ENCODE assay signal across 9 mouse cellular contexts in genomic region chr7:98692761-98693546, GRCm38 (mm10). TPM values are rescaled to one million over a fixed set of nuclear protein-coding genes. Genes with fewer than 3 reads are reported as not detected.
DNase-seq lines count a peak whose midpoint lies in the region; ATAC-seq and TF ChIP-seq lines count a peak whose summit lies in the region.
"Had no signal": no experiment of that assay in that cellular context is flagged by ENCODE, and none has a peak within 500 bp of the region (broad histone marks: within the 10 kb centered on the region; RNA-seq: fewer than 3 reads in every experiment).

No protein-coding gene starts in this region.

- H3K27me3 ChIP-seq in hindbrain, embryonic 13.5 days = no peaks in the 10 kb centered on the region
- no peaks in the 10 kb centered on the region for H3K27me3 ChIP-seq in hindbrain, embryonic 16.5 days (replicated peaks; ENCODE audit: control insufficient read depth, insufficient read depth, low read length)
- no peaks in the 10 kb centered on the region for H3K27me3 ChIP-seq in Patski
- H3K27me3 ChIP-seq: hindbrain, embryonic 15.5 days had no signal

- no peaks in the 10 kb centered on the region for H3K9me3 ChIP-seq in hindbrain, embryonic 13.5 days
- H3K9me3 ChIP-seq in hindbrain, embryonic 16.5 days (ENCODE audit: control insufficient read depth, low read length) = no peaks in the 10 kb centered on the region
- H3K9me3 ChIP-seq: hindbrain, embryonic 15.5 days had no signal

- ATAC-seq in hindbrain, embryonic 13.5 days (ENCODE audit: low FRiP score) = no peak
- no peak for ATAC-seq in hindbrain, embryonic 16.5 days
- peak; percentile 86 for ATAC-seq in Patski
- no peak for ATAC-seq in frontal cortex, adult (ENCODE audit: low TSS enrichment)

- no peak overlapping the region for H3K4me3 ChIP-seq in hindbrain, embryonic 13.5 days
- no peak overlapping the region for H3K4me3 ChIP-seq in hindbrain, embryonic 16.5 days (ENCODE audit: low read length)
- H3K4me3 ChIP-seq: hindbrain, embryonic 15.5 days had no signal

- peak overlapping the region; percentile 46; the same call in 1 of the 2 replicates for H3K9ac ChIP-seq in hindbrain, embryonic 13.5 days
- no peak overlapping the region for H3K9ac ChIP-seq in hindbrain, embryonic 16.5 days (ENCODE audit: low read depth, low read length)
- H3K9ac ChIP-seq: hindbrain, embryonic 15.5 days had no signal

- 54% methylated on average over 24 of the region's 24 CpGs for WGBS in hindbrain, embryonic 13.5 days
- WGBS in hindbrain, embryonic 16.5 days = 44% methylated on average over 24 of the region's 24 CpGs

- H3K36me3 ChIP-seq in hindbrain, embryonic 13.5 days = no peaks in the 10 kb centered on the region
- H3K36me3 ChIP-seq in hindbrain, embryonic 16.5 days (ENCODE audit: control insufficient read depth, insufficient read depth, low read length) = no peaks in the 10 kb centered on the region
- H3K36me3 ChIP-seq: hindbrain, embryonic 15.5 days had no signal

- peak; percentile 70 for DNase-seq in Patski (ENCODE audit: low read depth, low spot score)
- peak; percentile 96 for DNase-seq in induced T-regulatory cell, adult 2 months (ENCODE audit: low read depth)
- peak; percentile 26 for DNase-seq in lung, postnatal 36 days
- DNase-seq in right cerebral cortex, postnatal 4 days = no peak
- no peak for DNase-seq in right cerebral cortex, postnatal 14 days

- no peak for TF ChIP-seq CTCF in Patski (IDR thresholded peaks at IDR 0.05)

- in situ Hi-C loops in Patski (cut with MboI; ENCODE audit: low pct_unique_long_range_greater_than_20kb) = loop anchor here (10.0 kb wide), 1 partner anchor 208 kb away; the partner anchor contains the start of gene Lrrc32

- CTCF ChIA-PET in Patski (lab: Charles Lee) = no interaction called here

- H3K27ac ChIP-seq in hindbrain, embryonic 13.5 days = no peak overlapping the region
- no peak overlapping the region for H3K27ac ChIP-seq in hindbrain, embryonic 16.5 days (ENCODE audit: low read depth, low read length)
- H3K27ac ChIP-seq: hindbrain, embryonic 15.5 days had no signal

- H3K4me1 ChIP-seq in hindbrain, embryonic 13.5 days (replicated peaks) = 0 out of 2 replicates have a peak, but pooled peaks cover 3% of the 10 kb centered on the region
- H3K4me1 ChIP-seq in hindbrain, embryonic 16.5 days (ENCODE audit: control insufficient read depth, insufficient read depth, low read depth, low read length) = no peaks in the 10 kb centered on the region
- H3K4me1 ChIP-seq: hindbrain, embryonic 15.5 days had no signal

- POLR2A ChIA-PET in Patski (lab: Charles Lee) = interaction anchor here (0.9 to 1.1 kb wide), 2 partner anchors 10 kb away, joined by 3 to 5 read pairs; no protein-coding TSS in a partner anchor

- H3K4me2 ChIP-seq in hindbrain, embryonic 13.5 days = no peak overlapping the region
- no peak overlapping the region for H3K4me2 ChIP-seq in hindbrain, embryonic 16.5 days (ENCODE audit: low read length)
- H3K4me2 ChIP-seq: hindbrain, embryonic 15.5 days had no signal

RNA-seq across cellular contexts. Expression of gene Thap12, which starts 9.9 kb away (rescaled TPM):
- 45.9 and 49.4 TPM in 2 replicates for polyA plus RNA-seq in hindbrain, embryonic 13.5 days (2015; fragmentation: Nextera tagmentation; extraction: Ambion mirVana)
- 40.2 and 45.6 TPM in 2 replicates for polyA plus RNA-seq in hindbrain, embryonic 16.5 days (2015; fragmentation: Nextera tagmentation; extraction: Ambion mirVana)
- polyA plus RNA-seq in Patski (2021) = 46.9 TPM

RNA-seq across cellular contexts. Expression of gene Emsy, which starts 36.4 kb away (rescaled TPM):
- 35.0 and 36.2 TPM in 2 replicates for polyA plus RNA-seq in hindbrain, embryonic 13.5 days (2015; fragmentation: Nextera tagmentation; extraction: Ambion mirVana)
- polyA plus RNA-seq in hindbrain, embryonic 16.5 days (2015; fragmentation: Nextera tagmentation; extraction: Ambion mirVana) = 28.1 and 37.7 TPM in 2 replicates
- polyA plus RNA-seq in Patski (2021) = 30.3 TPM

Comparison
In these comparisons a context has a peak if more than half of its experiments do, and no peak if none do; other contexts are left out.
1. DNase-seq: peak in Patski (single experiment), induced T-regulatory cell, adult 2 months (single experiment) and lung, postnatal 36 days (single experiment); none in right cerebral cortex, postnatal 4 days (single experiment) and right cerebral cortex, postnatal 14 days (single experiment).